Mouse (Mus musculus) cerebellum, adult 9-10 months (tissue): ENCODE measurements around the gene Tmcc2.

ENCODE experiments used
- DNase-seq: peaks from one replicate; pipeline ENCODE4 v3.0.0; 2022

Gene Tmcc2

DNA sequence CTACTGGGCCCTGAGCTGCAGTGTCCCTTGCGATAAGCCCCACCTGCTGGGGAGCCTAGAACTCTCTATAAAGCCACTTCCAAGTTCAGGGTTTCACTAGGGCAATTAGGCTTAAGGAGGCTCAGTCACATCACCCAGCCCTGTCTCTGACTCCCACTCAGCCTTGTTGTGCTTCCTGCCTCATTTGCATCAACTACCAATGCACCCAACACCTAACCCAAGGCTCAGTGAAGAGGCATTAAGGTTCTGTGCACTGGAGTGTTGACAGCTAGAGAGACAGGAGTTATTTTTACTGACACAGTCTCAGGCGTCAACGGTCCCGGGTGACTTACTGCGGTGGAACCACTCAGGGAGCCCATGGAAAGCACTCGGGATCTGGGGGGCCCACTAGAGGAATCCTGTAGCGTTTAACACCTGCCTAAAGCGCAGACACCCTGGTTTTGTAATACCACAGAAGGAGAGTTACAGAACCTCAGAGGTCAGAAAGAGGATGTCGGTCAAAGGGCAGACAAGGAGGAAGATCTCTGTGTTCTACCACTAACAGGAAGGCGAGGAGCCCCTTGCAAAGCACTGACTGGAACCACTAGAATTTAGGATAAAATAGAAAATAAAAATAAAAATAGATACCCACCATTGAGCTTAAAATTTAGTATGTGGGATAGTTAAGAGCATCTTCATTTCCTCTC is 79.8 kb downstream of the Tmcc2 start:
- DNase-seq: no peak

DNA sequence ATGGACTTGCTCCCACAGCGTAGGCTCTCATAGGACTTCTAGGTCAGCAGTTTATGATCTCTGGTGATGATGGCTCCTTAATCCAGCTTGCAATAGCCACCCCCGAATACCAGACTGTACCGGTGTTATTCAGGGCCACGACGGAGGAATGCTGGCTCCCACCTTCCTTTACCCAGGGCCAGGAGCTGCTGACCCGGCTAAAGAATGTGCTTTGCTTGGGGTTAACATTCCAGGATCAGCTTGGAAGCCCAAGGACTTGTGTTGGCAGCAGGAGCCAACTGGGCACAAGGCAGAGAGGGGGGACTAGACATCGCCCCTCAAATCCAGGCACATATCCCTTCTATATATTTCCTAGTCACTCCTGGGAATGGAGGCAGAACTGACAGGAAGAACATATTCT is 80.3 kb downstream of the Tmcc2 start:
- DNase-seq: no peak

DNA sequence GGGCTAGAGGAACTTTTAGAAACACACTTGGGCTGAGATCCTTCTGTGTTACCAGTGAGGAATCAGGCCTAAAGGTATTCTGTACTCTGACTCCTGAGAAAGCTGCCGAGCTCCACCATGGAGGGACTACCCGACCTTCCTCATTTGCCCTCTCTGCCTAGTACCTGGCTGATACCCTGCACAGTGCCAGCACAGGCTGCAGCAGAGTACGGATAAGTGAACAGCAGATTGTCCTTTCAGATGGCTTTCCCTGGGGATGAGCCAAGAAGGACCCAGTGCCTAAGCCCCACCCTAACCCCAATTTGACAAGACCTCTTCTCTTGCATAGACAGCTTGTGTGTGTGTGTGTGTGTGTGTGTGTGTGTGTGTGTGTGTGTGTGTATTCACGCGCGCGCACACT is 82.4 kb downstream of the Tmcc2 start:
- no peak for DNase-seq

DNA sequence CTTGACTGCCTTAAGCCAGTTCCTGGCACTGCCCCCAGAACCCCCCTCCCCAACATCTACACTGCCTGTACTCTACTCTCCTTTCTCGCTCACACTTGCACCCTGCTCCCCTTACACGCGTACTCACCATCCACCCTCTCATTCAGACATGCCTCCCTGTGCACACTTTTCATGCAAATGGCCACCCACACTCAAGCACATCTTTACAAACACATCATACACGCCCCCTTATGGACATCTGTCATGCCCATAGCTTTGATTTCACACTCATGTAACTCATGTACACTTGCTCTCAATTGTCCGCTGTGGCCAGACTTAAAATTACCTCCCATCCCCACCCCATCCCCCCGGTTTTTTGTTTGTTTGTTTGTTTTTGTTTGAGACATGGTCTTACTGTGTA is 83.1 kb downstream of the Tmcc2 start:
- no peak for DNase-seq

DNA sequence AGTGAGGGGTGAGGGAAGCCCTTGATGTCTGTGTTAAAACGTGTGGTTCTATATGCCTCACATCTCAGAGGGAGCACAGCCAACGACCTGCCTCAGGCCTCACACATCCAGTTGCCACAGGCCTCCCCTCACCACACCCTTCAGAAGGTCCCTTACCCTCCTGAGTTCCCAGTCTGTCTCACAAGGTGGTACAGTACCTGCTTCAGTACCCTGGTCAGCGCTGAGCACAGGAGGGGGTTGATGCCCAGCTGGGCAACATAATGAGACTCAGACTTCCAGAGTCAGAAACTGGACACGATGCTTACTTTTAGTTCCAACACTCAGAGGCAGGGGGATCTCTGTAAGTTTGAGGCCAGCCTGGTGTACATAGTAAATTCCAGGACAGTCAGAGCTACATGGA is 84.3 kb downstream of the Tmcc2 start:
- DNase-seq: no peak
